Mouse (Mus musculus) mouse embryonic stem cell (cell line): ENCODE results near the gene Odr4.

Experiments
- in situ Hi-C, 2 experiments: fragments of 300-500 bp; cut with MboI; formaldehyde crosslinking; loops; 1 replicate in 1 of 2; 3 replicates in 1 of 2; pipeline ENCODE4 v1.14.3; 2019 to 2020; ENCODE audit warnings: low sequenced_read_pairs in 2 of 2, low pct_unique_long_range_greater_than_20kb in 1 of 2, mixed read lengths in 1 of 2; ENCODE audit not compliant: unreplicated experiment in 1 of 2

Gene Odr4

DNA sequence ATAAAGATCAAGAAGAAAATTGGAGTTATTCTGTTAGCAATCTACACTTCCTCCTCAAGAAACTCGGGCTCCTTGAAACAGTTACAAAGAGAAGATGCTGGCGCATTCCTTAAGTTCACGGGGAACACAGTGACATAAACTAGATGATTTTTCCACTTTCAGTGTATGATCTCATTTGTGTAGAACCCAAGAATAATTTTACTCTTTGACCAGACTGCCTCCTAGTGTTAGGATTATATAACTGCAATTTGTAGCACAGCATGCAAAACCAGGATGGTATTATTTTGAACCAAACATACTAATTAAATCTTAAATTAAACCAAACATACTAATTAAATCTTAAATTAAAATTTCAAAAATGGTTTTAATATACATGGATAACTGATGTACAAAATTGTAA, 20.0 kb downstream of the Odr4 start:
- in situ Hi-C loops: no loop called here

DNA sequence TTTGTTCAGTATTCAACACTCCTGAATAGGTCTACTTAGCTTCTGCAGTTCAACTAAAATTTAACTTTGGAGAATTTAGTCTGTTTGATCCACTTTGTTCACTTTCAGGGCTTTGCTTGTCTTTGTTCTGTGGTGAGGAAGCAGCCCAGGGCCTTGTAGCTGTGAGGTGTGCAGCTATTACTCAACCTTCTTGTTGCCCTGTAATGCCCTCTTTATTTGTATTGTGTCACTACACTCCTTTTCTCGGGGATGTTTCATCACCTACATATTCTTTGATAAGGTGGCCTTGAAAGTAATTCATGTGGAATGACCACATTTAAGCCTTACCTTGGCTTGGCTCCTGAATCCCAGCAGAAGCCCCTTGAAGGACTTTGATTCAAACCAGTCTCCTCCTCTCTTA, 32.0 kb downstream of the Odr4 start:
- in situ Hi-C loops: no loop called here

DNA sequence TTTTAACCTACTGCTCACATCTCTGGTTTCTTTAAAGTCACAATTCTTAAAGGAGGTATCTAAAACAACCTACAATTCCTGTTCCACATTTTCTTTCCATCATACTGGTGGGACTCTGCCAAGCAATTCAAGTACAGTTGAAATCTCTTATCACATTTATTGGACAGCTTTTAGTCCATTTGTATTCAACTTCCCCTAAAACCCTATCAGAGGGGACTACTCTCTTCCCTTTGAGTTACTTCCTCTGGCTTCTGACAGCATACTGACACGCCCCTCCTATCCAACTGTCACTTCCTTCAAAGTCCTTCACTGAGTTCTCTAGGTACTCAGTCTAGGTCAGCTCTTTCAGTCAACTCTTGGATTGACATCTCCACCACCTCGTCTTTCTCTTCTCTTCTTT, 57.8 kb downstream of the Odr4 start:
- in situ Hi-C loops: no loop called here

DNA sequence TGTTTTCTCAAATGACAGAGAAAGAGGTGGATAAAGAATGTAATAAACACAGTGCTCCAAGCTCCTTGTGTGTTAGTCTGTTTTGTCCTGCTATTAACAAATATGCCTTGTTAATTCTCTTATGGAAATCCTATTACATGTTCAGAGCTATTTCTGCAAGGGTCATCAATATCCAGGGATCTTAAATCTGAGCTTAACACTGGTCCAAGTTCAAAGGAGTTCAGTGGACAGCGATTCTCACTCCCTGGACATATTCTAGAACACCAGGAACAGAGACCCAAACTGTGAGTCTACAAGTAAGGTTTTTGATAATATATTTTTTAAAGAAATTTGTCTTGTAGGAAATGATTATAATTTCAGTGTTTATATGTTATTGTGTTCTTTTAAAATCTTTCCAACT, 73.7 kb downstream of the Odr4 start, which contains the start of gene Pdc:
Gene Pdc, plus strand, starts transcription at position 213 of the 400 bp plus-strand sequence.
- in situ Hi-C loops: no loop called here
